In the genomic region with DNA sequence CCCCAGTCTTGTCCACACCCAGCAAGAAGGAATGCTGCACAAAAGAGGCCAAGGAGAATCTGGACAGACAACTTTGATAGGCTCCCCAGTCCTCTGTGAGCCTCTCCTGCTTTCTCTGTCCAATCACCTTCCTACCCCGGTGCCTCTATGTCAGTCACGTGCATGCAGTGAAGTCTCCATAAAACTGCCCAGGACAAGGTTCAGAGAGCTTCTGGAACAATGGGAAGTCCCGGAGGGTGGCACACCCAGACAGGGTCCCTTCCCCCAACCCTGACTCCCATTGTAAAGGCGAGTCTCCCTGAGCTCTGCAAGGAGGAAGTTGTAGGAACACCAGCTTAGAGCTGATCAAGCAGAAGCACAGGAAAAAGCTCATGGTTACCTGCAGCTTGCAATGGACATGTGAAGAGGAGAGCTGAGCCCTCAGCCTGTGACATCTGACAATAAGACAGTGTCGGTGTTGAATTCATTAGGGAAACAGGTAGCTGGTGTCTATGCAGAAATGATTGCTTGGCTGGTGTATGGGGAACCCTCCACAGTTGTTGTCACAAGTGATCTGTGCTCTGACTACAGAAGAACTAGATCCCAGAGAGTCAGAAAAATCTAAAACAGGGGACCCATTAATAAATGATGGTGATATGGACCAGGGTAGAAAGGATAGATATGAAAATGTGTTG, we compare ENCODE assay signal across 11 mouse cellular contexts. TPM values are rescaled to one million over a fixed set of nuclear protein-coding genes. Genes with fewer than 3 reads are reported as not detected.
DNase-seq lines count a peak whose midpoint lies in the region; ATAC-seq and TF ChIP-seq lines count a peak whose summit lies in the region.
"Had no signal": no experiment of that assay in that cellular context is flagged by ENCODE, and none has a peak within 500 bp of the region (broad histone marks: within the 10 kb centered on the region; RNA-seq: fewer than 3 reads in every experiment).

No protein-coding gene starts in this region.

- H3K9me3 ChIP-seq in midbrain, embryonic 11.5 days (ENCODE audit: control insufficient read depth, low read length), result no peaks in the 10 kb centered on the region
- H3K9me3 ChIP-seq in midbrain, embryonic 13.5 days, result no peaks in the 10 kb centered on the region
- H3K9me3 ChIP-seq in stomach, postnatal 0 days (ENCODE audit: control insufficient read depth, low read length), result no peaks in the 10 kb centered on the region
- H3K9me3 ChIP-seq: embryonic facial prominence, embryonic 13.5 days; midbrain, embryonic 10.5 days had no signal

- peak; percentile 81 for DNase-seq in midbrain, embryonic 11.5 days (ENCODE audit: low spot score, missing footprints)
- peak; percentile 24 for DNase-seq in heart, postnatal 4 days
- peak; percentile 99 for DNase-seq in large intestine, adult 2 months (ENCODE audit: low read depth, low spot score)
- DNase-seq in stomach, postnatal 0 days (ENCODE audit: low spot score), result peak; percentile 46
- no peak for DNase-seq in frontal cortex, postnatal 36 days (ENCODE audit: low spot score in 2 of 2)
- DNase-seq in adipocyte (ENCODE audit: low spot score), result no peak
- DNase-seq in layer of hippocampus, adult 11-12 months (ENCODE audit: low spot score), result no peak
- DNase-seq: layer of hippocampus, adult 9-11 months had no signal

- no peak for TF ChIP-seq EP300 in stomach, postnatal 0 days (optimal IDR thresholded peaks at IDR 0.05)

- H3K4me3 ChIP-seq in midbrain, embryonic 11.5 days (ENCODE audit: low read depth, low read length), result no peak overlapping the region
- H3K4me3 ChIP-seq in midbrain, embryonic 13.5 days (replicated peaks), result no peak overlapping the region
- no peak overlapping the region for H3K4me3 ChIP-seq in stomach, postnatal 0 days (ENCODE audit: low read depth, low read length)
- H3K4me3 ChIP-seq: embryonic facial prominence, embryonic 13.5 days; midbrain, embryonic 10.5 days had no signal

- H3K9ac ChIP-seq in midbrain, embryonic 11.5 days (ENCODE audit: low read length), result no peak overlapping the region
- no peak overlapping the region for H3K9ac ChIP-seq in midbrain, embryonic 13.5 days (replicated peaks)
- H3K9ac ChIP-seq in stomach, postnatal 0 days (ENCODE audit: low read length), result no peak overlapping the region
- H3K9ac ChIP-seq: embryonic facial prominence, embryonic 13.5 days had no signal

- H3K4me1 ChIP-seq in midbrain, embryonic 11.5 days (ENCODE audit: control insufficient read depth, insufficient read depth, low read length), result no peaks in the 10 kb centered on the region
- H3K4me1 ChIP-seq in midbrain, embryonic 13.5 days (replicated peaks), result 0 out of 2 replicates have a peak, but pooled peaks cover 4% of the 10 kb centered on the region
- no peaks in the 10 kb centered on the region for H3K4me1 ChIP-seq in stomach, postnatal 0 days (replicated peaks; ENCODE audit: control insufficient read depth, insufficient read depth)

- no peak overlapping the region for H3K4me2 ChIP-seq in midbrain, embryonic 11.5 days
- H3K4me2 ChIP-seq in midbrain, embryonic 13.5 days (replicated peaks), result no peak overlapping the region
- no peak overlapping the region for H3K4me2 ChIP-seq in stomach, postnatal 0 days (replicated peaks; ENCODE audit: low read depth)
- H3K4me2 ChIP-seq: embryonic facial prominence, embryonic 13.5 days had no signal

- H3K36me3 ChIP-seq in midbrain, embryonic 11.5 days (ENCODE audit: control insufficient read depth, insufficient read depth, low read length), result no peaks in the 10 kb centered on the region
- H3K36me3 ChIP-seq in midbrain, embryonic 13.5 days, result no peaks in the 10 kb centered on the region
- H3K36me3 ChIP-seq in stomach, postnatal 0 days (ENCODE audit: control insufficient read depth, insufficient read depth, low read length), result no peaks in the 10 kb centered on the region
- H3K36me3 ChIP-seq: embryonic facial prominence, embryonic 13.5 days; midbrain, embryonic 10.5 days had no signal

- no peak overlapping the region for H3K27ac ChIP-seq in midbrain, embryonic 11.5 days (ENCODE audit: low read depth, low read length)
- H3K27ac ChIP-seq in midbrain, embryonic 13.5 days, result no peak overlapping the region
- no peak overlapping the region for H3K27ac ChIP-seq in stomach, postnatal 0 days (replicated peaks)
- H3K27ac ChIP-seq: embryonic facial prominence, embryonic 13.5 days; midbrain, embryonic 10.5 days had no signal

- peak; percentile 11; the same call in 1 of the 2 replicates for ATAC-seq in midbrain, embryonic 11.5 days (ENCODE audit: low FRiP score)
- ATAC-seq in midbrain, embryonic 13.5 days, result no peak
- ATAC-seq in stomach, postnatal 0 days (ENCODE audit: low FRiP score, low TSS enrichment), result peak; percentile 71

- no peak for TF ChIP-seq CTCF in stomach, postnatal 0 days (IDR thresholded peaks at IDR 0.05; ENCODE audit: low read depth)

- no peaks in the 10 kb centered on the region for H3K27me3 ChIP-seq in midbrain, embryonic 11.5 days (ENCODE audit: control insufficient read depth, insufficient read depth, low read length)
- no peaks in the 10 kb centered on the region for H3K27me3 ChIP-seq in midbrain, embryonic 13.5 days
- no peaks in the 10 kb centered on the region for H3K27me3 ChIP-seq in stomach, postnatal 0 days (ENCODE audit: control insufficient read depth, insufficient read depth, low read length)
- H3K27me3 ChIP-seq: embryonic facial prominence, embryonic 13.5 days had no signal

- 20% methylated on average over 5 of the region's 5 CpGs for WGBS in midbrain, embryonic 11.5 days
- WGBS in midbrain, embryonic 13.5 days, result 28% methylated on average over 5 of the region's 5 CpGs
- WGBS in large intestine, adult 2 months, result 11% methylated on average over 5 of the region's 5 CpGs
- 37% methylated on average over 5 of the region's 5 CpGs for WGBS in stomach, postnatal 0 days

RNA-seq across cellular contexts. Expression of gene Magi3, which starts 7.4 kb away (rescaled TPM):
- 4.2 and 5.0 TPM in 2 replicates for polyA plus RNA-seq in midbrain, embryonic 11.5 days (2014; fragmentation: Nextera tagmentation; extraction: Ambion mirVana)
- polyA plus RNA-seq in midbrain, embryonic 13.5 days (2015; fragmentation: Nextera tagmentation; extraction: Ambion mirVana), result 5.1 and 5.9 TPM in 2 replicates
- 10 to 100 TPM; 68.0 to 68.2 TPM for total RNA-seq in heart, postnatal 4 days (2021)
- polyA plus RNA-seq in large intestine, adult 2 months (2012; rRNA removed), result 5.4 and 10.4 TPM in 2 replicates
- polyA plus RNA-seq in stomach, postnatal 0 days (2015; fragmentation: Nextera tagmentation; extraction: Ambion mirVana), result 3.4 and 4.0 TPM in 2 replicates

Comparison
In these comparisons a context has a peak if more than half of its experiments do, and no peak if none do; other contexts are left out.
1. DNase-seq: peak in midbrain, embryonic 11.5 days (single experiment), heart, postnatal 4 days (single experiment), large intestine, adult 2 months (single experiment) and stomach, postnatal 0 days (single experiment); none in frontal cortex, postnatal 36 days (0 of 2), adipocyte (single experiment) and layer of hippocampus, adult 11-12 months (single experiment).